Mouse (Mus musculus) Patski (cell line): ENCODE data around the gene Lrtm2. TPM values are rescaled to one million over a fixed set of nuclear protein-coding genes. Genes with fewer than 3 reads are reported as not detected.
"Not testable (repeated sequence)": the region's sequence is repeated elsewhere in the genome, so short reads cannot be mapped to it uniquely, and the experiment has no call there.

Experiments
- ATAC-seq: fragments of 100-300 bp; one replicate; pipeline ENCODE4 v1.8.0; 2021
- CTCF ChIA-PET: fragments of 350-600 bp; sonication (Branson Sonifier 250); formaldehyde crosslinking; loops from one replicate; lab custom pipeline; 2022; ENCODE audit warnings: inconsistent platforms; lab: Charles Lee
- POLR2A ChIA-PET: fragments of 350-600 bp; sonication (Branson Sonifier 250); formaldehyde crosslinking; loops from one replicate; lab custom pipeline; 2022; ENCODE audit warnings: antibody characterized with exemption, inconsistent platforms; lab: Charles Lee
- DNase-seq: peaks from one replicate; pipeline ENCODE4 v3.0.0-alpha.2; 2011; ENCODE audit warnings: low read depth, low spot score
- H3K27me3 ChIP-seq: fragments of 371-371 bp; one replicate; pipeline ENCODE4 v1.5.1; 2021
- CTCF ChIP-seq: fragments of 100-300 bp; IDR thresholded peaks from one replicate; pipeline ENCODE4 v1.5.1; 2021
- in situ Hi-C: fragments of 300-500 bp; cut with MboI; formaldehyde crosslinking; loops from 3 replicates; pipeline ENCODE4 v1.11.1; 2018; ENCODE audit warnings: low pct_unique_long_range_greater_than_20kb, mixed read lengths
- polyA plus RNA-seq: library from polyadenylated mRNA; unstranded; gene quantifications from one replicate; pipeline ENCODE4 v1.2.3, GENCODE M21; 2021

Gene Lrtm2
- polyA plus RNA-seq, result 1.1 TPM

DNA sequence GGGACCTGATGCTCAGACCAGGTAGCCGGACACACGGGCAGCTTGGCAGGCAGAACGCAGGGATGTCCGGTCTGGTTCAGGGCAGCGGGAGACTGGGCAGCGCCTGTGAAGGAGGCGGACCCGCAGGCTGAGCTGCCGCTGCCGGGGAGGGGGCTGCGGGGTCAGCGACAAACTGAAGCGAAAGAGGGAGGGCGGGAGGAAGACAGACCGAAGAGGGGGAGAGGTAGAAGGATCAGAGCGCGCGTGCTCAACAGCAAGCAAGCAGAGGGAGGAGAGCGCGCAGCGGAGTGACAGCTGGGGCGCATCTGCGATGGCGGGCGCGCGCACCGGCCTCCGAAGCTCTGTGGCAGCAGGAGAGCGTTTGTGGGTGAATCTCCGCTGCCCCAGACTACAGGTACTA lies at the start of gene Lrtm2:
Gene Lrtm2, minus strand, starts transcription at position 261 of the 400 bp plus-strand sequence.
- in situ Hi-C loops, result no loop called here
- ATAC-seq (no peak), DNase-seq (no peak)
- ChIA-PET POLR2A (no interaction called here), CTCF (interaction anchor here (1.3 to 1.8 kb wide), 3 partner anchors 12 to 110 kb away, joined by 3 to 6 read pairs (median 5); no protein-coding TSS in a partner anchor)
- no peaks in the 10 kb centered on the region for H3K27me3 ChIP-seq
- TF ChIP-seq CTCF, result no peak

GRCm38 (mm10) chr6:119378631-119379030 lies 48.1 kb upstream of the Lrtm2 start:
- in situ Hi-C loops, result no loop called here
- no peak for DNase-seq
- TF ChIP-seq CTCF, result no peak
- ATAC-seq, result no peak
- H3K27me3 ChIP-seq, result no peaks in the 10 kb centered on the region
- ChIA-PET POLR2A (no interaction called here), CTCF (interaction anchor here (1.2 to 1.6 kb wide), 2 partner anchors 14 to 22 kb away, joined by 3 to 9 read pairs; no protein-coding TSS in a partner anchor)

DNA sequence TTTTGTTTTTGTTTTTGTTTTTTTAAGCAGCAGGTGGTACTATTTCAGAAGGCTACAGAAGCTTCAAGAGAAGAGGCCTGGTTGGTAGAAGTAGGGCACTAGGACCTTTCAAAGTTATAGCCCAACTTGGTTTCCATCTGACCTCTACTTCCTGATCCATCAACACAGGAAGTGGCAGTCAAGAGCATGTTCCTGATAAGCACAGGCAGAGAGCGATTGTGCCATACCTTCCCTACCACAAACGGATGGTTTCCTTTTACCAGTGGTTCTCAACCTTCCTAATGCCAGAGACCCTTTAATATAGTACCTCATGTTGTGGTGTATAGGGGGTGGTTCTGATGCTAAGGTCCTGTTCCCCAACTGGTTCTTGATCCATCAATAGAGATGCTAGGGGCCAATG lies 47.0 kb upstream of the Lrtm2 start:
- no peak for DNase-seq
- no peaks in the 10 kb centered on the region for H3K27me3 ChIP-seq
- ChIA-PET POLR2A (no interaction called here), CTCF (interaction anchor here (1.2 to 1.6 kb wide), 3 partner anchors 9 to 21 kb away, joined by 3 to 9 read pairs (median 6); no protein-coding TSS in a partner anchor)
- in situ Hi-C loops, result no loop called here
- no peak for ATAC-seq
- no peak for TF ChIP-seq CTCF

DNA sequence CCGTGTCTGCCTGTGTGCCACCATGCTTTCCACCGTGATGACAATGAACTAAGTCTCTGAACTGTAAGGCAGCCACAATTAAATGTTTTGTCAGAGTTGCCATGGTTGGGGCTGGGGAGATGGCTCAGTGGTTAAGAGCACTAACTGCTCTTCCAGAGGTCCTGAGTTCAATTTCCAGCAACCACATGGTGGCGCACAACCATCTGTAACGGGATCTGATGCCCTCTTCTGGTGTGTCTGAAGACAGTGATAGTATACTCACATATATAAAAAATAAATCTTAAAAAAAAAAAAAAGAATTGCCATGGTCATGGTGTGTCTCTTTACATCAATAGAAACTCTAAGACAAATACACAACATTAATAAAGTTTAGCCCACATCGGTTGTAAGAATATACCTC lies 44.5 kb upstream of the Lrtm2 start:
- ChIA-PET POLR2A (interaction anchor here (0.7 to 1.0 kb wide), 2 partner anchors 10 to 149 kb away, joined by 3 to 8 read pairs; no protein-coding TSS in a partner anchor), CTCF (interaction anchor here (0.9 to 1.7 kb wide), 4 partner anchors 8 to 749 kb away, joined by 3 to 4 read pairs (median 4); no protein-coding TSS in a partner anchor)
- H3K27me3 ChIP-seq, result no peaks in the 10 kb centered on the region
- in situ Hi-C loops, result no loop called here
- no peak for DNase-seq
- no peak for ATAC-seq
- peak; percentile 42 for TF ChIP-seq CTCF

- in situ Hi-C loops, result no loop called here
- CTCF ChIA-PET, result interaction anchor here (0.7 to 2.2 kb wide), 6 partner anchors 9 to 214 kb away, joined by 3 to 10 read pairs (median 5); no protein-coding TSS in a partner anchor
Measured at GRCm38 (mm10) chr6:119373000-119373705, 42.6 kb upstream of the Lrtm2 start.

GRCm38 (mm10) chr6:119372237-119372636 lies 41.7 kb upstream of the Lrtm2 start:
- POLR2A ChIA-PET, result no interaction called here

More at GRCm38 (mm10) chr6:119373000-119373705, 42.6 kb upstream of the Lrtm2 start:
- no peak for ATAC-seq
- TF ChIP-seq CTCF, result no peak
- POLR2A ChIA-PET, result no interaction called here
- DNase-seq, result no peak
- H3K27me3 ChIP-seq, result no peaks in the 10 kb centered on the region

DNA sequence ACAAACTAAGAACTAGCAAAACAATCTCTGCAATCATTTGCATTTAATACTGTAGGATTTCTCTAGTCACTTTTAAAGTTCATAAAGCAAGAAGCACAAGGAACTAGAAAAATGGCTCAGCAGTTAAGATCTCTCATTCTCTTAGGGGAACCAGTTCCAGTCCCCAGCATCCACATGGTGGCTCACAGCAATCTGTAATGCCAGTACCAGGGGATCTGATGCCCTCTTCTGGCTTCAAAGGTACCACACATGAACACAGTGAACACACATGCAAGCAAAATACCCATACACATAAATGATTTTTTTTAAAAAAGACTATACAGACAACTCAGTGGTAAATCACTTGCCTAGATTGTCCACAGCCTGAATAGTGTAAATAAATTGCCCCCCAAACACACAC lies 41.1 kb upstream of the Lrtm2 start:
- ATAC-seq (no peak), DNase-seq (no peak)
- TF ChIP-seq CTCF, result peak; percentile 56
- H3K27me3 ChIP-seq, result no peaks in the 10 kb centered on the region
- in situ Hi-C loops, result no loop called here
- ChIA-PET POLR2A (no interaction called here), CTCF (interaction anchor here (1.6 to 2.2 kb wide), 2 partner anchors 8 to 151 kb away, joined by 8 to 10 read pairs; no protein-coding TSS in a partner anchor)

More at GRCm38 (mm10) chr6:119372237-119372636, 41.7 kb upstream of the Lrtm2 start:
- no peak for DNase-seq
- in situ Hi-C loops, result no loop called here
- CTCF ChIA-PET, result interaction anchor here (1.0 to 2.2 kb wide), 5 partner anchors 8 to 152 kb away, joined by 3 to 10 read pairs (median 6); no protein-coding TSS in a partner anchor
- ATAC-seq, result no peak
- no peak for TF ChIP-seq CTCF
- H3K27me3 ChIP-seq, result no peaks in the 10 kb centered on the region

DNA sequence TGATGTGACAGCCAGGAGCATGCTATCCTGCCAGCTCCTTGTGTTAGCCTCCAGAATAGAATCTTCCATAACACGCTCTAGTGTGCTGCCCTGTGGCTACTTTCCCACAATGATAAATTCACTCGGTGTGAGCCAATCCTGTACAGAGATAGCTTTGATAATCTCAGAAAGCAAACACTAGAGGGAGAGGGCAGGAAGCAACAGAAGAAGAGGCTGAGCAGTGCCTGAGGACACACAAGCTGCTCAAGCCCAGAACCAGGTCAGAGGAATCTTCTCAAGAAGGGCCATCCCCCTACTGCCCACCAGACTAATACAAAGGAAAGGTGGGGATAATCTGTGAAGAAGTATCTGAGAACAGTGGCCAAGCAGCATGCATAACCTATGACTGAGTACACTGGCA lies 36.8 kb upstream of the Lrtm2 start:
- in situ Hi-C loops, result loop anchor here (5.0 kb wide), 1 partner anchor 1120 kb away; no protein-coding TSS in a partner anchor
- no peaks in the 10 kb centered on the region for H3K27me3 ChIP-seq
- no peak for TF ChIP-seq CTCF
- ATAC-seq, result no peak
- no peak for DNase-seq
- ChIA-PET POLR2A (interaction anchor here (0.6 kb wide), 1 partner anchor 22 kb away, joined by 8 read pairs; no protein-coding TSS in a partner anchor), CTCF (interaction anchor here (1.4 kb wide), 2 partner anchors 8 to 19 kb away, joined by 3 to 5 read pairs; no protein-coding TSS in a partner anchor)

GRCm38 (mm10) chr6:119366800-119367199 lies 36.2 kb upstream of the Lrtm2 start:
- ATAC-seq, POLR2A ChIA-PET, H3K27me3 ChIP-seq, DNase-seq: not testable (repeated sequence)
- CTCF ChIA-PET, result interaction anchor here (1.4 kb wide), 1 partner anchor 9 kb away, joined by 3 read pairs; no protein-coding TSS in a partner anchor
- in situ Hi-C loops, result loop anchor here (5.0 kb wide), 1 partner anchor 1121 kb away; no protein-coding TSS in a partner anchor

DNA sequence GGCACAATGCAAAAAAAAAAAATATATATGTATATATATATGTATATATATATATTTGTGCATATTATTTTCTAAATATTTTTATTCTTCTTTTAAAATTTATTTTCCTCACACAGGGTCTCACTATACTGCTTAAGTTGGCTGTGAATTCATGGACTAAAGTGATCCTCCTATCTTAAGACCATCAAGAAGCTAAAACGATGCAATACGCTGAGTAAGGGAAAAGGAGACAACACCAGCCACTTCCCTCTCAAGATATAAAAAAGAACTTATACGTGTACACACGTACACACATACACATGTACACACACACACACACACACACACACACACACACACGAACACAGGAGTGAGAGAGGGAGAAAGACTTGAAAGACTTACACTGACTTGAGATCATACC lies 33.0 kb upstream of the Lrtm2 start:
- POLR2A ChIA-PET, result no interaction called here
- no peak for ATAC-seq
- no peak for DNase-seq
- TF ChIP-seq CTCF, result no peak
- in situ Hi-C loops, result no loop called here
- CTCF ChIA-PET, result interaction anchor here (0.9 to 1.7 kb wide), 3 partner anchors 9 to 141 kb away, joined by 3 to 10 read pairs (median 4); no protein-coding TSS in a partner anchor
- H3K27me3 ChIP-seq, result no peaks in the 10 kb centered on the region
